Mouse (Mus musculus) kidney, adult 2 months (tissue): ENCODE results near the gene Dok7. TPM values are rescaled to one million over a fixed set of nuclear protein-coding genes. Genes with fewer than 3 reads are reported as not detected.

Source experiments
- DNase-seq: peaks from one replicate; pipeline ENCODE4 v3.0.0; 2021
- H3K27ac ChIP-seq: fragments of 200-500 bp; 2 replicates; pipeline ENCODE4 v1.5.1; 2012; ENCODE audit warnings: low read depth, low read length, control low read depth, inconsistent platforms; ENCODE audit not compliant: insufficient read depth
- H3K27me3 ChIP-seq: fragments of 200-500 bp; replicated peaks from 2 replicates; pipeline ENCODE4 v1.6.1; 2012; ENCODE audit warnings: mild to moderate bottlenecking, moderate library complexity, low read length, inconsistent platforms; ENCODE audit not compliant: control insufficient read depth, insufficient read depth
- H3K36me3 ChIP-seq: fragments of 200-500 bp; 2 replicates; pipeline ENCODE4 v1.6.1; 2012; ENCODE audit warnings: mild to moderate bottlenecking, moderate library complexity, low read length, inconsistent platforms; ENCODE audit not compliant: control insufficient read depth, insufficient read depth
- H3K4me1 ChIP-seq: fragments of 200-500 bp; 2 replicates; pipeline ENCODE4 v1.6.1; 2011; ENCODE audit warnings: low read length; ENCODE audit not compliant: control insufficient read depth, insufficient read depth
- H3K4me3 ChIP-seq: fragments of 200-500 bp; 2 replicates; pipeline ENCODE4 v1.5.1; 2011; ENCODE audit warnings: mild to moderate bottlenecking, low read depth, low read length, control low read depth; ENCODE audit not compliant: insufficient read depth
- CTCF ChIP-seq: fragments of 200-500 bp; conservative IDR thresholded peaks from 2 replicates; pipeline ENCODE4 v1.5.1; 2011; ENCODE audit warnings: low read depth, mild to moderate bottlenecking, control low read depth, low read length, moderate library complexity, mixed read lengths; ENCODE audit not compliant: insufficient read depth, insufficient read length
- POLR2A ChIP-seq: fragments of 200-500 bp; IDR thresholded peaks from one replicate; pipeline ENCODE4 v1.6.1; 2011; ENCODE audit warnings: low read depth, low read length, control low read depth
- WGBS: fragments of 180-500 bp; shearing (Covaris S2); methylation state at CpG from one replicate; pipeline ENCODE4 v1.1.7; 2018; 5-methylcytosine and 5-hydroxymethylcytosine counted together
- polyA plus RNA-seq: library from polyadenylated mRNA; depleted of rRNA; stranded (reverse); fragments of >200 nt; gene quantifications from 2 replicates; pipeline ENCODE4 v1.2.3, GENCODE M21; 2012; rRNA removed

Gene Dok7
- polyA plus RNA-seq, result 1.5 and 1.6 TPM in 2 replicates

DNA sequence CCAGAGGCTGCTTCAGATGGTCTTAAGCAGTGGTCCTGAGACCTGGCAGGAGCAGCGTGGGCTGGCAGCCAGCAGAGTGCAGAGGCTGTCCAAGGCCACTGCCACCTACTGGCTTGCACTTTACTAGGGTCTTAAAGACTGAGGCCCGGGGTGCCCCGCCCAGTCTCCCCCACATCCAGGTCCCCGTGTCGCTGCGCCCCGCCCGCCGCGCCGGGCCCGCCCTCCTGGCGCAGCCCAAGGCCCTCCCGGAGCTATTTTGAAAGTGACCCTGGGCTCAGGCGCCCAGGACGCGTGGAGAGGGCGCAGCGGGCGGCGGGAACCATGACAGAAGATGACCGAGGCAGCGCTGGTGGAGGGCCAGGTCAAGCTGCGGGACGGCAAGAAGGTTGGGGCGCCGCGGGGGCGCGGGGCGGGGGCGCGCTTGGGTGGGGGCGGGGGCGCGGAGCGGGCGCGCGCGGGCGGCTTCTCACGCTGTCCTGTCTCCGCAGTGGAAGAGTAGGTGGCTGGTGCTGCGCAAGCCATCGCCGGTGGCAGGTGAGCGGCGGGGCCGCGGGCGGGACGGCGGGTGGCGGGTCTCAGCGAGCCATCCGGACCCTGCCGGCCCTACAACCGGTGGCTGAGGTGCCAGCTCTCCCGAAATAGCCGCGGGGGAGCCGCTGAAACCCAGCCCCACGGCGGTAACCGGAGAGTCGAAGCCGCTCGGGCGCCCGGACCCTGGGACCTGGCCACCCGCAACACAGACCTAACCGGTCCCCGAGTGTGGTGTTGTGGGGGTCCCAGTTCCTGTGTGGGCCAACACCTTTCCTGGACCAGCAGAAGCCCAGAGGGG lies at the start of gene Dok7:
Gene Dok7 (plus strand): TSS at position 163 of the 829 bp plus-strand sequence.
- no peaks in the 10 kb centered on the region for H3K36me3 ChIP-seq
- peaks cover 5% of the 10 kb centered on the region; the same call in 1 of the 2 replicates for H3K4me1 ChIP-seq
- TF ChIP-seq CTCF (no peak), POLR2A (no peak)
- 2% methylated on average over 72 of the region's 74 CpGs for WGBS
- DNase-seq, result peak; percentile 49
- H3K27me3 ChIP-seq, result no peaks in the 10 kb centered on the region
- no peak within 1 kb of the TSS for H3K27ac ChIP-seq
- peak within 1 kb of the TSS; percentile 43 for H3K4me3 ChIP-seq

DNA sequence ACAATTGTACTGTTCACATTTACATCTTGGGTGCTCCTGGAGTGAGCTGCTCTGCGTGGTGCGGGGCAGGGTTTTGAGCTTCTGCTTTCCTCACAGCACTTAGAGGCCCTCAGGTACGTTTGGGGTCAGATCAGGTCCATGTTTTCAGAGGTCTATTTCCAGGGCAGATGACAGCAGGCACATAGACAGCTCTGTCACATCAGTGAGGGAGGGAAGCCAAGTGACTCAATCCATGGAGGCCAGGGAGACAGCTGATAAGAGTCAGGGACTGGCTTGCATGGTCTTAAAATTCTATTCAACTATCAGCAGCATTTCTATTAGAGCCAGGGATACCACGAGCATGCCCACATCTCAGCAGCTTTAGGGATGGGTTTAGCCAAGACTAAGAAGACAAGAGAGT lies 47.4 kb upstream of the Dok7 start:
- Histone ChIP-seq H3K36me3 (no peaks in the 10 kb centered on the region), H3K4me3 (no peak overlapping the region), H3K27me3 (no peaks in the 10 kb centered on the region), H3K27ac (no peak overlapping the region), H3K4me1 (no peaks in the 10 kb centered on the region)
- DNase-seq, result no peak
- WGBS, result 95% methylated on average over 4 of the region's 4 CpGs
- no peak for TF ChIP-seq CTCF
- no peak for TF ChIP-seq POLR2A

DNA sequence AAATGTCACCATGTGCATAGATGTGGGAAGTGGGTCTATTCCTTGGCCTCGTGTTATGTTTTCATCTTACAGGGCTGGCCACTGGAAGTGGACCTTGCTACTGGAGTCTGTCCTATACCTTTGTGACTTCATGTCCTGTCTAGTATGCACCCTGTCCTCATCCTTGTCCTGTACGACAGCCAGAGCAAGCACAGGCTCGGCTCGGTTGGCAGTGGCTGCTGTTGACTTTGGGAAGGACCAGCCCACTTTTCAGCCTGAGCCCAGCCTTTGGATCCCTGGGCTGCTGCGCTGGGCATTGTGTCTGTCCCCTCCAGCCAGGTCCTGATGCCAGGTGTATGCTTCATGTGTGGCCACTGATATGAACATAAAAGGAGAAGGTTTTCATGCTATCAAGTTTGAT lies 45.9 kb upstream of the Dok7 start:
- TF ChIP-seq POLR2A (no peak), CTCF (no peak)
- 75% methylated on average over 5 of the region's 5 CpGs for WGBS
- DNase-seq, result no peak

DNA sequence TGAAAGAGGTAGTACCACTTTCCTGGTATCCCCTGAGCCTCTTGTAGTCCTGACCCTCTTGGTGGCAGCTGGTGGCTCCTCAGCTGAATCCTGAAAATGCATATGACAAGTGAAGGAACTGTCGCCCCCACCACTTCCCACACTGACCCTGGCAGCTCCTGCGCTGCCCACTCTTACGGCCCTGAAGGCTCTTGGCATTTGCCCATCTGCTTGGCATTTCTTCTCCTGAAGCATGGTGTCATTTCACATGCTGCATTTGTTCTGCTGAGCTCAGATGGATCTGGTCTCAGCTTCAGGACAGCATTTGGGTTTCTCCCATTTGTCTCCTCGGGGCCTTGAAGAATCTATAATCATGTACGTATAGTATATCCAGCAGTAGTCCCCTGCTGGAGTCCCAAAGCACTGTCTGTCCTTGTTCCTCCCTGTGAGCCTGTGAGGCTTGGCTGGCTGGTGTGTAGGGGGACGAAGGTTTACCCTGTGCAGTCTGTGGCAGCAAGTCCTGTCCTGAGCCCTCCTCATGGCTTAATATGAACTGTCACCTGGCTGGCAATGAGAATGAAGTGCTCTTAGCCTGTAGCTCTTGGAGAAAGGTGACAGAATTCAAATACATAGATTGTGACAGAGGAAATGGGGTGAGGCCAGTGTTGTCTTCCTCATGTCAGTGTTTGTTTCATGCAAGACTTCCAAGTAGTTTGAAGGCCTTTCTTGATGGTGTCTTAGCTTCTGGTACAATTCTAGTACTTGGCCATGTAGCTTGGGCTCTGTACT lies 45.2 kb upstream of the Dok7 start:
- 93% methylated on average over 6 of the region's 6 CpGs for WGBS
- Histone ChIP-seq H3K27me3 (no peaks in the 10 kb centered on the region), H3K4me1 (no peaks in the 10 kb centered on the region), H3K36me3 (no peaks in the 10 kb centered on the region), H3K4me3 (no peak overlapping the region), H3K27ac (no peak overlapping the region)
- DNase-seq, result no peak
- TF ChIP-seq CTCF (no peak), POLR2A (no peak)

More for the DNA sequence above, 45.9 kb upstream of the Dok7 start:
- Histone ChIP-seq H3K27ac (no peak overlapping the region), H3K4me3 (no peak overlapping the region), H3K36me3 (no peaks in the 10 kb centered on the region), H3K4me1 (no peaks in the 10 kb centered on the region), H3K27me3 (no peaks in the 10 kb centered on the region)

DNA sequence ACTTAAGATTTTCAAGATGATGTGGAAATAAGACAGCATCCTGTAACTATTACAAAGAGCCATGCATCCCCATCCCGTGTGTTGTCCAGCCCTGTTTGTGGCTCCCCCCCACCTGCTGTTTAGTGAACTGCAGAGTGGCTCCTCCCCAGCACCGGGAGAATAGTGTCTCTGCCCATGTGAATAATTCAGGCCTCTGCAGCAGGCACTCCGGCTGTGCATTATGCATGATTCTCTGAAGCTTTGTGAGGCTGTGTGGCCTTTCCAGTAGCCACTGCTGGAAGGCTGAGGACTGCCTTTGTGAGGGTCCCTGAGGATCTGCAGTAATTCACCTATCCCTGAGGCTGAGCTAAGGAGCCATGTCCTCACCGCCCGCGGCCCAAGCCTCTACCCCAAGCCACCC lies 42.5 kb upstream of the Dok7 start:
- 77% methylated on average over 6 of the region's 6 CpGs for WGBS
- no peaks in the 10 kb centered on the region for H3K4me1 ChIP-seq
- no peaks in the 10 kb centered on the region for H3K36me3 ChIP-seq
- TF ChIP-seq POLR2A (no peak), CTCF (no peak)
- DNase-seq, result no peak
- no peak overlapping the region for H3K27ac ChIP-seq
- no peak overlapping the region for H3K4me3 ChIP-seq
- no peaks in the 10 kb centered on the region for H3K27me3 ChIP-seq

DNA sequence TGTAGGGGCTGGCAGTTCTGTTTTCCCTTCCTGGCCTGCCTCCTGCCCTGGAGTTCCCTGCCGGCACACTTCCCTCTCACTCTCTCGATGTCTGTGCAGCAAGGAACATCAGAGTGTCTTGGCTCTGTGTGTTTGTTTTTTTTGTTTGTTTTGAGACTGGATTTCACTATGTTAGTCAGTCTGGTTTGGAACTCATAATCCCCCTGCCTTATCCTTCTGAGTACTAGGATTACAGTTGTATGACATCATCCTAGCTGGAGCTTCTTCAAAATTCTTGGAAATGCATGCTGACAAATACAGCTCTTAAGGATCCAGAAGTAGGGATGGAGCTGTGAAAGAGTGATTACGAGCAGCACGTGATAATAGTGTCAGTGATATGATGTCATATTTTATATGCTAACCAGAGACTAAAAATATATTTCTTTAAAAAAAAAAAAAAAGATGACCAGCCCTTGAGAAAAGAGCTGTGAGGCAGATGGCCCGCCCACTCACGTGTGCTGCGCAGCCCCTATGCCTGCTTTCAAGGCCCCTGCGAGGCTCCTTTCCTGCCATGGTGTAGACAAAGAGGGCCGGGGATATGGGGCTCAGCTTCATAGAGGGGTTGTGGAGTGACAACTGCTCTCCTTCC lies 36.8 kb upstream of the Dok7 start:
- WGBS, result 86% methylated on average over 9 of the region's 9 CpGs
- no peaks in the 10 kb centered on the region for H3K36me3 ChIP-seq
- H3K4me1 ChIP-seq, result no peaks in the 10 kb centered on the region
- TF ChIP-seq POLR2A (no peak), CTCF (no peak)
- no peaks in the 10 kb centered on the region for H3K27me3 ChIP-seq
- no peak for DNase-seq
- no peak overlapping the region for H3K27ac ChIP-seq
- no peak overlapping the region for H3K4me3 ChIP-seq
